Mouse (Mus musculus) cerebellum, postnatal 10 days (tissue): Measurements from ENCODE around the gene Gm44511.
"Not testable (repeated sequence)": the region's sequence is repeated elsewhere in the genome, so short reads cannot be mapped to it uniquely, and the experiment has no call there.

Source experiments
- DNase-seq, 2 experiments: peaks; one replicate each; pipeline ENCODE4 v3.0.0; 2021; ENCODE audit warnings: mixed read lengths in 2 of 2

Gene Gm44511

GRCm38 (mm10) chr6:128760416-128761143 is 65.5 kb downstream of the Gm44511 start:
- DNase-seq = peak; percentile 87 to 95

- DNase-seq = peak; percentile 95 to 98
Measured at GRCm38 (mm10) chr6:128760016-128760415, 66.1 kb downstream of the Gm44511 start.

- DNase-seq = peak in 1 of 2 experiments; percentile 15
Measured at GRCm38 (mm10) chr6:128759221-128759950, 66.7 kb downstream of the Gm44511 start.

GRCm38 (mm10) chr6:128755402-128755763 is 70.7 kb downstream of the Gm44511 start:
- DNase-seq = not testable (repeated sequence)

GRCm38 (mm10) chr6:128754748-128755401 is 71.2 kb downstream of the Gm44511 start:
- DNase-seq = peak in 1 of 2 experiments; percentile 11

DNA sequence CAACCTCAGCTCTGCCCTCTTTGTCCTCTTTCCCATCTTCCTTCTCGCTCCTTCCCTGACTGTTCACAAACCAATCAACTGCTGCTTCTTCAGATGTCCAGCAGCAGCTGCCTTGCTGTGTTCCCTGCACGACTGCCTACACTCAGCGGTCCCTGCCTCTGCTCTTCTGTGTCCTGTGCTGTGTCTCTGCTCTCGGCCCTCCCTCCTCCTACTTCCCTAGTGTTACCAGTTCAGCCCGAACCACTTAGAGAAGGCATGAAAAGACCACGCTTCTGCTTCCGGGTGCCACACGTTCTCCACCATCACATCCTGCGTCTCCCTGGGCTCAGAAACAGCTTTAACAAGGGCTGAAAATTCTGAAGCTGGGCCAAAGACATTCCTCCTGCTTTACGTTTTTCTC is 71.8 kb downstream of the Gm44511 start:
- peak; percentile 19 to 39 for DNase-seq

GRCm38 (mm10) chr6:128753610-128754224 is 72.4 kb downstream of the Gm44511 start:
- peak; percentile 93 to 96 for DNase-seq

DNA sequence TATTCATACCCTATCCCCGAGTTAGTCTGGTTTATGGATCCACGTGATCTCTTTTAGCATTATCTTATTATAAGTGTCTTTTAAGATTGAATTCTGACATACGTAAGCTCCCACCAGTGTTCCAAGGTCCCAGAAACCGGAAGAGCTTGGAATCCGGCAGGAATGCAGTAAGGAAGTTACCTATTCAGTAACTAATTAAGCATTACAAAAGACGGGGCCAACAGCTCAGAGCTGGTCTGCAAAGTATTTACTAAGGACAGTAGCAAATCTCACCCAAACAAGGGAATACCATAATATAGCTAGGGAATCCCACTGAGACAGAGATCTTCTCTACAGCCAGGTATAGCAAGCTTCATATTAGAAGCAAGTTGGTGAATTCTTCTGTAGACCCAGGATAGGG is 79.1 kb downstream of the Gm44511 start:
- DNase-seq = not testable (repeated sequence)

GRCm38 (mm10) chr6:128737445-128737844 is 88.7 kb downstream of the Gm44511 start:
- no peak for DNase-seq

GRCm38 (mm10) chr6:128736100-128736499 is 90.0 kb downstream of the Gm44511 start:
- peak; percentile 34 to 42 for DNase-seq

GRCm38 (mm10) chr6:128734896-128735295 is 91.2 kb downstream of the Gm44511 start:
- DNase-seq = no peak

DNA sequence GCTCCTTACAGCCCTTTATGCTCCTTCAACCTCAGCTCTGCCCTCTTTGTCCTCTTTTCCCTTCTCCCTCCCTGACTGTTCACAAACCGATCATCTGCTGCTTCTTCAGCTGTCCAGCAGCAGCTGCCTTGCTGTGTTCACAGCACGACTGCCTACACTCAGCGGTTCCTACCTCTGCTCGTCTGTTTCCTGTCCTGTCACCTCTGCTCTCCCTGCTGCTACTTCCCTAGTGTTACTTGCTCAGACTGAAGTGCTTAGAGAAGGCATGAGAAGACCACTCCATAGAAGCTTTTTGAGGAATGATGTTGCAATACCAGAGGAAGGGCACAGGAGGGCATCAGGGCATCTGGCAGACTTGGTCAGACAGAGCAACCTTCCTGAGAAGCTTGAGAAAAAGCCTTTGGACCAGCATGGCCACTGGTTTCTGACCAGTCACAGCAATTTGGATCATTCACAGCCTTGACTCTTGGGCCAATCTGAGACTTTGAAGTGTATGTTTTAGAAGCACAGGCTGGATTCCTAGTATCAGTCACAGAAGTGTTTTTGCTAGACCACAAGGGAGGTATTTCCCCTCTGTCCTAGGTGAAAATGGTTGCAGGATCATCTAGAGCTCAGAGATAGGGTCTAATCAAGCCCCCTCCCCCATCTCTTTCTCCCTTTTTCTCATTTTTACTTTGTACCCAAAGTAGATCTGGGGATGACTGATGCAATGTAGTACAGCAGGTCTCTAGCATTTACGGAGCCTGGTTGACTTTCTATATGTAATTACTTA is 92.0 kb downstream of the Gm44511 start:
- no peak for DNase-seq

DNA sequence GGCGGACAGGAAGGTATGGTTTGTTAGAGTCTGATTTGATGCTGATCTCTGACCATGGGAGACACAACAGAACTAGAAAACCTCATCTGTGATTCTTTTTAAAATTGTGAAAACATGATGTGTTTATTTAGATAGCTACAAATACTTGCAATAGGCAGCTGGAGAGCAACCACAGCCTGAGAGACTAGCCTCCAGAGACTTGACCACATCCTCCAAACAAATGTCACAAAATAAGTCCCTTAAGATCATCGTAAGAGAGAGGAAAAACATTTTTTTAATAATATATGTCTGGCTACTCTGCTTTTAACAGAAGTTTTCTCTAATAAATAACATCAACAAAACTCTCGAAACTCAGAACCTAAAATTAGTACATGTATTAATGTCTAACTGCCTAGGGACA is 94.1 kb downstream of the Gm44511 start:
- no peak for DNase-seq
